Mouse (Mus musculus) cerebellum, postnatal 36 days (tissue): ENCODE measurements around the gene Mmp19.
A peak's percentile ranks its signal among the peaks of the same experiment; 100 is the strongest.
"Not testable (repeated sequence)": the region's sequence is repeated elsewhere in the genome, so short reads cannot be mapped to it uniquely, and the experiment has no call there.

Source experiments
- DNase-seq, 2 experiments: peaks; one replicate each; pipeline ENCODE4 v3.0.0; 2021 to 2022; ENCODE audit warnings: mixed read lengths in 2 of 2

The Mmp19 gene

GRCm38 (mm10) chr10:128802956-128803355 is 12.2 kb downstream of the Mmp19 start:
- DNase-seq, result no peak

DNA sequence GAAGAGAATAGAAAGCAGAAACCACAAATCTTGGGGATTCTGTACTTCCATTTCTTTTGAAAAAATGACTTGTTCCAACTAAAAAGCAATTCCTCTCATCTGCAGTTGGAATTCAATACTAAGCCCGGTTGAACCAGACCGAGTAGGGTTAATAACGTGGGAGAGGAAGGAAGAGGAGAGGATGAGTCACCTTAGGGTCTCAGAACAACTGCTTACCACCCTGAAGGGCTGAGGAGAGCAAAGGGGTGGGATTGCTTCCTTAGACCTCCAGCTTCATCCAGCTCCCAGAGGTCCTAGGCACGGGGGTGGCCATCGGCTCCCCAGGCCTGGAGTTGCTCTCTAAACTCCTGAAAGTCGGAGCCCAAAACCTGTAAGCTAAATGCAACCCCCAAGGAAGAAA is 12.7 kb downstream of the Mmp19 start:
- no peak for DNase-seq

DNA sequence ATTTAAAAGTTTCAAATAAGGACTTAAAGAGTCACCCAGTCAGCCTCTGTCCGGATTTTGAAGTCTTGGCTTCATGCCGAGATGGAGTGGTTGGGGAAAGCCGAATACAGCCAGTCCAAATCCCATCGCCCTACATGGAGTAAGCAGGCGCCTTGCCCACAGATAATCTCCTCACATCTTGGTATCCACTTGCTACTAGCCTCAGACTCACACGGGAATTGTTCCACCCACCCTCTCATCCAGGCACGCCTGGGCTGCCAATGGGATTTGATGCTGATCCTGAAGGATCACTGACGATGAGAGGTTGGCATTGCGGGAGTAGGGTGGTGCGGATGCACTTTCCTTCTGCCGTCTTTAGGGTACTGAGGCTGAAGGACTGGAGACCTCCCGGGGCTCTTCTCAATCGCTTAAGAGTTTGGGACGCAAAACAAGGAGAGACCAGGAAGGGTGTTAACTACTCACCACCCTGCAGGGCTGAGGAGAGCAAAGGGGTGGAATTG is 13.1 kb downstream of the Mmp19 start, which contains the start of gene Dnajc14:
Dnajc14 (plus strand) TSS at position 292 of the 500 bp plus-strand sequence.
- DNase-seq, result peak; percentile 64 to 67

DNA sequence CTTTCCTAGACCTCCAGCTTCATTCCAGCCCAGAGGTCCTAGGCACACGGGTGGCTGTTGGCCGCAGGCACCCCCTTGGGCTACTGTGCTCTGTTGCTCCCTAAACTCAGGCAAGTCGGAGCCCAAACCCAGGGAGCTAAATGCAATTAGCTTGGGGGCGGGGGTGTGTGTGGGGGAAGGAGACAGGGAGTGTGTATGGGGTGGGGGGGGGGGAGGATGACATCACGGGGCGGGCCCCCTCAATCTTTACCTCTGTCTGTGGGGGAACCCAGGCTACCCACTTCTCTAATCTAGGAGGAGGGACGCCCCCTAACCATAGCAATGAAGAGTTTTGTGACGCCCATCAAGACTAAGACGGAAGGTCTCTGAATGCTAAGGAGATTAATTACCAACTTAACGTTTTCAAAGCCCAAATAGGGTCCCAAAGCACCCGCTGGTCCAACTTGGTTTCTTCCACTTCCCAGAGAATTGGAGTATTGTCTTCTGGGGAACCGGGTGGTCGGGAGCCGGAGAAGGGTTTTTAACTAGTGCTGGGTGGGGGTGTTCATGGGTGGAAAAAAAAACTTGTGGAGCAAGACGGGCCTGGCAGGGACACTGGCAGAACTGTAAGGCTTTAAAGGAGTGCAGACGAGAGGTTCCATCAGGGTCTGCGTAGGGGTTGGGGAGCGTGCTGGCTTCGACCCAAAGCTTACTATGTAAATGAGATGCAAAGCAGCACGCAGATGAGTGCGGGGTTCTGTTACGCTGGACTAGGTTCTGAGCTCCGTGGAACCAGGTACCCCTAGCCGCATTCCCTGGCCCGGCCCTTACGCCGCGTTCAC is 13.8 kb downstream of the Mmp19 start, which contains the start of gene Tmem198b:
Tmem198b (minus strand) TSS at position 100 of the 821 bp plus-strand sequence.
- DNase-seq, result peak; percentile 54 to 70

GRCm38 (mm10) chr10:128805092-128806000 is 14.6 kb downstream of the Mmp19 start:
- peak; percentile 90 to 96 for DNase-seq

DNA sequence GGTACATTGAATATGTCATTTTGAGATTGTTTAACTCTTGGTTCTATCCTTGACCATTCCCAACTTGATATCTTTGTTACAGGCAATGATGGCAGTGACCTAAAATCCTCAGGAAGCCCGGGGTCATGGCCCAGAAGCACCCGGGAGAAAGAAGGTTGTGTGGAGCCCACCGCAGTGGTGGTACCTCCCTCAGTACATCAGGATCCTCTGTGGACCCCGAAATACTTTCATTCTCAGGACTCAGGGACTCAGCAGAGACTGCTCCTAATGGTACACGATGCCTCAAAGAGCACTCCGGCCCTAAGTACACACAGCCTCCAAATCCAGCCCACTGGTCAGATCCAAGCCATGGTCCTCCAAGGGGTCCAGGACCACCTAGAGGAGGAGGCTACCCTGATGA is 15.4 kb downstream of the Mmp19 start:
- DNase-seq, result no peak

DNA sequence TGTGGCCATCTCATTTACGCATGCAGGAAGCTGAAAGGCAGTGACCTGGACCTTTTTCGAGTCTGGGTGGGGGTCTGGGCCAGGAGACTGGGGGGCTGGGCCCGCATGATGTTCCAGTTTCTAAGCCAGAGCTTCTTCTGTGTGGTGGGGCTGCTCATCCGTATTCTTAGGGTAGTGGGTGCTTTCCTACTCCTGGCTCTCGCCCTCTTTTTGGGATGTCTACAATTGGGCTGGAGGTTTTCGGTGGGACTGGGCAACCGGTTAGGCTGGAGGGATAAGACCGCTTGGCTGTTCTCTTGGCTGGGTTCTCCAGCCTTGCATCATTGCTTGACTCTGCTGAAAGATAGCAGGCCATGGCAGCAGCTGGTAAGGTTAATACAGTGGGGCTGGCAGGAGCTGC is 16.3 kb downstream of the Mmp19 start:
- no peak for DNase-seq

- no peak for DNase-seq
Measured at GRCm38 (mm10) chr10:128817033-128817432, 26.3 kb downstream of the Mmp19 start, which contains the start of gene Sarnp. Sarnp (plus strand) TSS chr10:128817333.

DNA sequence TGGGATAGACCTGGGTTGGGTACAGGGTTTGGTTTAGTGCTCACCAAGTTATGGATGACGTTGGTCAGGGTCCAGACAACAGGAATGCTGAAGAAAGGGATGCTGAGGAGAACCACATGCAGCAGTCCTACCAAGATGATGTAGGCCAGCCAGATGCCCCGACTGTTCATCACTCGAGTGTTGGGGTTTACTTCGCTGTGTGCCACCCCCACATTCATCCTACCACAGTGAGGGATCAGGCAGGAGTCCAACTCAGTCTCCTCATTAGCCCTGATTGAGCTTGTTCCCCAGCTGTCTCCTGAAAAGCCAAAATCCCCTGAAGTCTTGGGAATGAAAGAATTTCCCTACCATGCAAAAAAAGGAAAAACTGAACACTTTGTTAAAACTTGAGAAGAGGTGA is 29.5 kb downstream of the Mmp19 start:
- no peak for DNase-seq

DNA sequence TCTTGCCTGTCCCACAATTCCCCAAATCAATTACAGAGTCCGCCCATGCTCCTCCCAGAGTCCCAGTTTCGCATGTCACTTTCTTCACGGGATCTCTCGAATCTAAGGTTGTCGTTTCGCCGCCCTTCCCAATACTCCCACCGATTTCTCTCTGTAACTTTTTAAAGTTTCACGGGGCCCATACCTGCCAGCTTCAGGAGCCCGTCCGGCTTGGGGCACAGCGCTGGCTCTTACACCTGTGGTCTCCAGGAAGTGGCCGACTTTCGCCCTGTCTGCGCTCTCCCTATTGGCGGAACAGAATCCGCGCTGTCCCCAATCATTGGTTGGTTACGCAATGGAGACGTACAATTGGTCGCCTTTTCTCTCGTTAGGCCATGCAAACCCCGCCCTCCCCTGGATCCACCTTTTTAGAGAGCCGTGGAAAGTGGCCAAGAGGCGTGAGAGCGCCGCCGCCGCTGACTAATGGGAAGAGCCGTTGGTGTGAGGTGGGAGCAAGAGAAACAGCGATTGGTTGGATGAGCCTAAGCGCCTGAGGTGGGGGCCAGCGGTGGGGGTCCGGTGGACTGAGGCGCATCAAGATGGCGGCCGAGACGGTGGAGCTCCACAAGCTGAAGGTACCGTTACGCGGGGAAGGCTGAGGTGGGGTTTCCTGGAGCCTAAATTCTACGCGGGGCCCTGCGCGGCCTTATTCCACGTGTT is 30.8 kb downstream of the Mmp19 start, which contains the start of gene Ormdl2:
Ormdl2 (minus strand) TSS at position 288 of the 699 bp plus-strand sequence.
- peak; percentile 98 to 99 for DNase-seq

DNA sequence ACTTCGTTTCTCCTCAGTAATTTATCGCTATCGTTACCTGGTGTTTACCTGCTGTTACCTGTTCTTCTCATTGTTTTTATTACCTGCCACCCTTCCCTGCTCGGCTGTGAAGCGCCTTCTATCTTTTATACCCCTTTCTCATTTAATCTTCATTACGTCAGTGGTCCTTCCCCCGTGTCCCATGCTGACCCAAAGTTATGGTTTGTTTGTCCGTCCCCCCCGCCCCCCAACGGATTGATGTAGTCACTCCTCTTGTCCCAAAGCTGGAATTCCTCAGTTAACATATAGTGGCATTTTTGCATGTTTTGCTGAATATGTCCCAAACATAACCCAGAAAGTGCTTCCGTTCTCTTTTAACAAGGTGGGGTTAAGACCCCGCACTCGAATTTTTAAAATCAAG is 31.4 kb downstream of the Mmp19 start:
- no peak for DNase-seq

DNA sequence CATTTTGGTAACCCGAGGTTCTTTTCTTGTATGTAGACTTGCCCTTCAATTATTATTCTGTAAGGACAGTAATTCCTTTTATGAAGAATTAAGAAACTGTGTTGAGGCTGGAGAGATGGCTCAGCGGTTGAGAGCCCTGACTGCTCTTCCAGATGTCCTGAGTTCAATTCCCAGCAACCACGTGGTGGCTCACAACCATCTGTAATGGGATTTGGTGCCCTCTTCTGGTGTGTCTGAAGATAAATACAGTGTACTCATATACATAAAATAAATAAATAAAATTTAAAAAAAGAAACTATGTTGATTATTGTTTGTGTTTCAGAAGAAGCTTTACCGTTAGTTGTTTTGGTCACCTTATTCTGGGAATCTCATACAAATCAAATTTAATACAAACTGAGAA is 32.4 kb downstream of the Mmp19 start:
- not testable (repeated sequence) for DNase-seq

GRCm38 (mm10) chr10:128823821-128824220 is 33.1 kb downstream of the Mmp19 start:
- no peak for DNase-seq

- no peak for DNase-seq
Measured at GRCm38 (mm10) chr10:128837400-128837799, 46.7 kb downstream of the Mmp19 start.

DNA sequence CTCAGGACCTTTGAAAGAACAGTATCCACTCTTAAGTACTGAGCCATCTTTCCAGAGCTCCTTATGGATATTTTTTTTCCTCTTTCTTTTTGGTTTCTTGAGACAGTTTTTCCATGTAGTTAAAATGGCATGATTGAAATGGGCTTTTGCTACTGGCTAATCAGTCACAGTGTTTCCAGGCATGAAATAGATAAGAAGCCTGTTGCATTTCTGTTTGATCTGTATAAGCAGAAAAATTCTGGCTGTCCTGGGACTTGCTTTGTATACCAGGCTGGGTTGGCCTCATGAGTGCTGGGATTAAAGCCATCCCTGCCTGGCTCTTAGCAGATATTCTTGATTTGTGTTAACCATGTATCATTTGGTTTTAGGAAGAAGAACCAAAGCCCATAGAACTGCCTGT is 48.7 kb downstream of the Mmp19 start:
- DNase-seq, result no peak

- no peak for DNase-seq
Measured at GRCm38 (mm10) chr10:128840612-128841011, 49.9 kb downstream of the Mmp19 start.

DNA sequence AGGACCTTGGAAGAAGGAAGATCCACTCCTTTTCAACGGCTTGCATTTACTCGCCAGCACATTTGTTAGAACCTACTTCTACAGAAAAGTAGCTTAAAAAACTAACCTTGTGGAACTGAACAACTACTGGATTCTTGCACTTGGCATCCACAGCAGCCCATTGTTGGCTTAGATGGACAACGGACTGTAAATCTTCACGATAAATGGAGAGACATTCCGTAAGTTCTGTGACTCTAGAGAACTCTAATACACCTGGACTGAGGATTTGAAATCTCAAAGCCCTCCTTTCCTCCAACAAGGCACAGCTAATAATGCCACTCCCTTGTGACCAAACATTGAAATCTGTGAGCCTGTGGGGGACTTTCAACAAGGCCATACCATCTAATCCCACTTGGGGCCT is 52.5 kb downstream of the Mmp19 start:
- DNase-seq, result no peak

DNA sequence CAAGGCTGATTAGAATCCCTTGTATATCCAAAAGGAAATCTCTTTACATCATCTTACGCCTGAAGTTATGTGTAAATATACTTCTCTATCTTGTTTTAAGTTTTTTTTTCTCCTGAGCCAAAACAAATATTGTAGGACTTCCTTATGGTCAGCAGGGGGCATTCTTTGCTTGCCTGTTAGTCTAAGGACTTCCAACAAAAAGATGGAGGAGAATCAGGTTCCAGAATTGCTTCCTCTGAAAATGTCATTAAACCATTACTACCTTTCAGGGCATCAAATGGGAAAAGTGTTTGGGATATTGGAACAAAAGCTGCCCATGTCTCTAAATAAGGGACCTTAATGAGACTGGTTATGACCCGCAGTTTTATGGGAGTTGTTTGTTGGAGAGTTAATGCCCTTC is 54.8 kb downstream of the Mmp19 start:
- no peak for DNase-seq

DNA sequence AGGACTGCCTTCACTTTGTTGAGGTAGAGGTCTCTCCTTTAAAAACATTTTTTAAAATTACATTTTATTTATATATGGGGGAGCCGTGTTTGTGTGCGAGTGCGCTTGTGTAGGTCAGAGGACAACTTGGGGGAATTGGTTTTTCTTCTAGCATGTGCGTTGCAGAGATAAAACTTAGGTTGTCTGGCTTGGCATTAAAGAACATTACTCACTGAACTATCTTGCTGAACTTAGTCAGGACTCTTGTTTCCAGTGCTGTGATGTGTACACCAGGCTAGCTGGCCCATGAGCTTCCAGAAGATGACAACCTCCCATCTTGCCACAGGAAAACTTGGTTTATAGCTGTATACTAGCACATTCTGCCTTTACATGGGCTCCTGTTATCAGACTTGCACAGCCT is 56.0 kb downstream of the Mmp19 start:
- no peak for DNase-seq

DNA sequence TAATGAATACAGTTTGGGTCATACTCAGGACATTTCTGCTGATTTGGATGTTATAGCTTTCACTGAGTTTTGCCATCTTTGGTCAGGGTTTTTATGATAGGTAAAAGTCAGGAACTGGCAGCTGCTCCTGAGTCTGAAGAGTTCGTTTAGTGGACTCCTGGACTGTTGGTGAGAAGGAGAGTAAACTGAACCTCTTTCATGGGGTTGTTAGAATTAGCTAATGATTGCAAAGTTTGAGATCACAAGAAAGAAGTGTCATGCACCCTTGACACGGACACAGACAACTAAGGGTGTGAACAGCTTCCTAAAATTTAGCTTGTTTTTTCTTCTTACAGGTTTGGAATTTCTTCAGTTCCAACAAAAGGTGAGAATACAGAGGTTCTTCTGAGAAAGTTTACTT is 57.7 kb downstream of the Mmp19 start:
- DNase-seq, result no peak

GRCm38 (mm10) chr10:128850339-128850738 is 59.6 kb downstream of the Mmp19 start:
- no peak for DNase-seq
